ENCODE assay signal across 8 mouse cellular contexts in the genomic region with DNA sequence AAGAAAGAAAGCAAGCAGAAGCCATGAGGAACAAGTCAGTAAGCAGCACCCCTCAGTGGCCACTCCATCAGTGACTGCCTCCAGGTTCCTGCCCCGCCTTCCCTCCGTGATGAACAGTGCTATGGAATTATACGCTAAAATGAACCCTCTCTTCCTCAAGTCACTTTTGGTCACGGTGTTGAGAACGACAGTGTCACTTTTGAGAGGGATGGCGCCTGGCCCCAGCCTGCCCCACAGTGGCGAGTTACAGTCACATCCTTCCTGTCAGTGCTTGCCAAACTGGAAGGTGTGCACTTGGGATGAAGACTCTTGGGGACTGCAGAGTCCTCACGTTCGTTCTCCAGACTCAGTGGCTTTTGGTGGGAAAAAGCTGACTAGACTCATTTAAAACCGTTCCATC. TPM values are rescaled to one million over a fixed set of nuclear protein-coding genes. Genes with fewer than 3 reads are reported as not detected.
DNase-seq lines count a peak whose midpoint lies in the region; ATAC-seq and TF ChIP-seq lines count a peak whose summit lies in the region.

No protein-coding gene starts in this region.

- intact Hi-C loops in left cerebral cortex, postnatal 25 days (cut with DNase I) = loop anchor here (5.0 kb wide), 1 partner anchor 140 kb away; no protein-coding TSS in a partner anchor
- intact Hi-C loops in left cerebral cortex, postnatal 36 days (cut with DNase I) = no loop called here

- DNase-seq in adrenal gland, adult 2 months = peak; percentile 24
- no peak for DNase-seq in adrenal gland, adult 18-20 months (ENCODE audit: low spot score in 2 of 2)
- no peak for DNase-seq in liver, adult 2 months (ENCODE audit: extremely low read depth, low read depth, low spot score)
- no peak for DNase-seq in liver
- DNase-seq in left cerebral cortex, postnatal 25 days (ENCODE audit: low spot score in 2 of 2) = no peak
- DNase-seq in left cerebral cortex, postnatal 36 days (ENCODE audit: low spot score in 2 of 2) = no peak

- H3K4me1 ChIP-seq in liver, adult 2 months (ENCODE audit: control insufficient read depth, insufficient read depth, low read length) = no peaks in the 10 kb centered on the region
- H3K4me1 ChIP-seq in small intestine, adult 2 months (ENCODE audit: control insufficient read depth, insufficient read depth, insufficient read length, low read length) = no peaks in the 10 kb centered on the region

- ATAC-seq in inflammation-experienced regulatory T-cells, adult 6 months = peak; percentile 58

- H3K27ac ChIP-seq in liver, adult 2 months (replicated peaks; ENCODE audit: insufficient read depth, low read depth, low read length) = no peak overlapping the region
- no peak overlapping the region for H3K27ac ChIP-seq in small intestine, adult 2 months (ENCODE audit: insufficient read depth, low read depth, low read length)

- no peaks in the 10 kb centered on the region for H3K79me2 ChIP-seq in liver, adult 2 months (ENCODE audit: control insufficient read depth, insufficient read depth, low read length)

- H3K36me3 ChIP-seq in liver, adult 2 months (ENCODE audit: control insufficient read depth, insufficient read depth, low read length) = no peaks in the 10 kb centered on the region
- no peaks in the 10 kb centered on the region for H3K36me3 ChIP-seq in small intestine, adult 2 months (ENCODE audit: control insufficient read depth, insufficient read depth, low read length)

- no peaks in the 10 kb centered on the region for H3K27me3 ChIP-seq in liver, adult 2 months (ENCODE audit: control insufficient read depth, insufficient read depth, low read length)
- no peaks in the 10 kb centered on the region for H3K27me3 ChIP-seq in small intestine, adult 2 months (ENCODE audit: control insufficient read depth, insufficient read depth, low read length)

- TF ChIP-seq POLR2A in liver, adult 2 months (IDR thresholded peaks at IDR 0.05; ENCODE audit: extremely low read depth, insufficient read depth, low read length) = no peak
- no peak for TF ChIP-seq POLR2A in small intestine, adult 2 months (IDR thresholded peaks at IDR 0.05; ENCODE audit: low read depth, low read length)

- no peak overlapping the region for H3K4me3 ChIP-seq in liver, adult 2 months (ENCODE audit: insufficient read depth, low read depth, low read length)
- H3K4me3 ChIP-seq in small intestine, adult 2 months (ENCODE audit: low read depth, low read length) = no peak overlapping the region

- 37% methylated on average over 10 of the region's 10 CpGs for WGBS in liver, adult 2 months
- 23% methylated on average over 10 of the region's 10 CpGs for WGBS in small intestine, adult 2 months

- TF ChIP-seq CTCF in liver, adult 2 months (IDR thresholded peaks at IDR 0.05; ENCODE audit: low read depth, low read length) = peak; percentile 58
- peak; percentile 50; the same call in 1 of the 2 replicates for TF ChIP-seq CTCF in small intestine, adult 2 months (IDR thresholded peaks at IDR 0.05; ENCODE audit: extremely low read depth, insufficient read length, insufficient replicate concordance, low read depth, low read length)

- H3K9ac ChIP-seq in liver, adult 2 months (ENCODE audit: low read depth, low read length) = no peak overlapping the region

RNA-seq across cellular contexts. Expression of a gene that starts 39.1 kb away (rescaled TPM):
- total RNA-seq in adrenal gland, adult 2 months (2021) = under 1 TPM; 0.41 to 0.81 TPM
- 0.44 and 1.9 TPM in 2 replicates for polyA plus RNA-seq in adrenal gland, adult 2 months (2012; rRNA removed)
- total RNA-seq in adrenal gland, adult 18-20 months (2021) = 1 to 10 TPM in 1 of 2 experiments, under 1 TPM in 1; 0.99 to 1.5 TPM
- 0.74 and 1.8 TPM in 2 replicates for total RNA-seq in liver, adult 2 months (2014; rRNA removed)
- polyA plus RNA-seq in liver, adult 2 months (2012; rRNA removed) = 0.39 and 0.76 TPM in 2 replicates
- polyA plus RNA-seq in inflammation-experienced regulatory T-cells, adult 6 months (2017; shearing (Covaris generic)) = 100 to 1,000 TPM; 172 to 296 (median 268) TPM
- polyA plus RNA-seq in small intestine, adult 2 months (2012; rRNA removed) = 4.2 and 7.1 TPM in 2 replicates
- under 1 TPM; 0.71 to 0.78 TPM for total RNA-seq in left cerebral cortex, postnatal 25 days (2021)
- total RNA-seq in left cerebral cortex, postnatal 36 days (2021) = 1 to 10 TPM in 1 of 2 experiments, under 1 TPM in 1; 0.44 to 1.2 TPM

RNA-seq across cellular contexts. Expression of a gene that starts 48.5 kb away (rescaled TPM):
- 10 to 100 TPM; 17.6 to 22.1 TPM for total RNA-seq in adrenal gland, adult 2 months (2021)
- 16.3 and 16.9 TPM in 2 replicates for polyA plus RNA-seq in adrenal gland, adult 2 months (2012; rRNA removed)
- 10 to 100 TPM; 18.4 to 23.4 TPM for total RNA-seq in adrenal gland, adult 18-20 months (2021)
- 1.6 and 1.9 TPM in 2 replicates for total RNA-seq in liver, adult 2 months (2014; rRNA removed)
- polyA plus RNA-seq in liver, adult 2 months (2012; rRNA removed) = 0.82 and 1.1 TPM in 2 replicates
- under 1 TPM; 0.37 to 0.59 (median 0.58) TPM for polyA plus RNA-seq in inflammation-experienced regulatory T-cells, adult 6 months (2017; shearing (Covaris generic))
- polyA plus RNA-seq in small intestine, adult 2 months (2012; rRNA removed) = 2.8 and 8.2 TPM in 2 replicates
- 10 to 100 TPM; 66.6 to 75.2 TPM for total RNA-seq in left cerebral cortex, postnatal 25 days (2021)
- 10 to 100 TPM; 73.7 to 82.5 TPM for total RNA-seq in left cerebral cortex, postnatal 36 days (2021)
